18 mouse cellular contexts compared by ENCODE assay signal in the genomic region with DNA sequence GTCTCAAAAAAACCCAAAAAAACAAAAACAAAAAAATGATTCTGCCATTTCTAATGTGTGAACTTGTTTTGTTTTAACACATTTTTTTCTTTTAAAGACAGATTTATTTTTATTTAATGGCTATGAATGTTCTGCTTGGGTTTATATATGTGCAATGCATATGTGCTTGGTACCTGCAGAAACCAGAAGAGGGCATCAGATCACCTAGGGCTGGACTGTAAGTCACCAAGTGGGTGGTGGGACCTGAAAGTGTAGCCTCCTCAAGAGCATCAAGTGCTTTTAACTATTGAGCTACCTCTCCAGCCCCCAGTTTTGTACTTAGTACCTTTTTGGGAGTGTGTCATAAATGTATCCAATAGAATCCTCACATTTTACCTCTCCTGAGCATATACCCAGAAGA. TPM values are rescaled to one million over a fixed set of nuclear protein-coding genes. Genes with fewer than 3 reads are reported as not detected.
DNase-seq lines count a peak whose midpoint lies in the region; ATAC-seq and TF ChIP-seq lines count a peak whose summit lies in the region.
"Had no signal": no experiment of that assay in that cellular context is flagged by ENCODE, and none has a peak within 500 bp of the region (broad histone marks: within the 10 kb centered on the region; RNA-seq: fewer than 3 reads in every experiment).

No protein-coding gene starts in this region.

- no peak overlapping the region for H3K4me3 ChIP-seq in hindbrain, postnatal 0 days (ENCODE audit: low read length)
- H3K4me3 ChIP-seq in hindbrain, embryonic 14.5 days (replicated peaks; ENCODE audit: low read length) = no peak overlapping the region
- H3K4me3 ChIP-seq in thymus, adult 2 months (ENCODE audit: control insufficient read depth, insufficient read depth, low read length) = no peak overlapping the region
- H3K4me3 ChIP-seq: erythroblast, embryonic 14.5 days had no signal

- peak; percentile 13; the same call in 1 of the 2 replicates for TF ChIP-seq CTCF in hindbrain, postnatal 0 days (IDR thresholded peaks at IDR 0.05; ENCODE audit: low read depth)
- TF ChIP-seq CTCF in thymus, adult 2 months (IDR thresholded peaks at IDR 0.05; ENCODE audit: borderline replicate concordance, control insufficient read depth, extremely low read depth, insufficient read depth, low read length, poor library complexity) = no peak

- H3K4me1 ChIP-seq in hindbrain, postnatal 0 days (ENCODE audit: insufficient read depth, low read length) = no peaks in the 10 kb centered on the region
- no peaks in the 10 kb centered on the region for H3K4me1 ChIP-seq in hindbrain, embryonic 14.5 days (replicated peaks; ENCODE audit: control insufficient read depth, insufficient read depth, low read length)
- H3K4me1 ChIP-seq in thymus, adult 2 months (replicated peaks; ENCODE audit: control insufficient read depth, insufficient read depth, low read length) = no peaks in the 10 kb centered on the region

- ATAC-seq in hindbrain, postnatal 0 days = no peak
- ATAC-seq in hindbrain, embryonic 14.5 days (ENCODE audit: low FRiP score) = no peak

- TF ChIP-seq POLR2A in thymus, adult 2 months (IDR thresholded peaks at IDR 0.05; ENCODE audit: control insufficient read depth, extremely low read depth, insufficient read depth, low read length, poor library complexity) = no peak

- no peak overlapping the region for H3K27ac ChIP-seq in hindbrain, postnatal 0 days
- no peak overlapping the region for H3K27ac ChIP-seq in hindbrain, embryonic 14.5 days
- no peak overlapping the region for H3K27ac ChIP-seq in thymus, adult 2 months (ENCODE audit: control insufficient read depth, insufficient read depth, low read length)

- H3K9me3 ChIP-seq in hindbrain, postnatal 0 days (ENCODE audit: low read length) = no peaks in the 10 kb centered on the region
- no peaks in the 10 kb centered on the region for H3K9me3 ChIP-seq in hindbrain, embryonic 14.5 days (ENCODE audit: control insufficient read depth, low read length)

- H3K9ac ChIP-seq in hindbrain, postnatal 0 days (replicated peaks; ENCODE audit: low read length) = no peak overlapping the region
- H3K9ac ChIP-seq in hindbrain, embryonic 14.5 days = no peak overlapping the region

- no peaks in the 10 kb centered on the region for H3K27me3 ChIP-seq in hindbrain, postnatal 0 days (ENCODE audit: insufficient read depth, low read length)
- no peaks in the 10 kb centered on the region for H3K27me3 ChIP-seq in hindbrain, embryonic 14.5 days (ENCODE audit: control insufficient read depth, insufficient read depth, low read length)
- H3K27me3 ChIP-seq in thymus, adult 2 months (ENCODE audit: control insufficient read depth, insufficient read depth, low read length) = no peaks in the 10 kb centered on the region

- no peak overlapping the region for H3K4me2 ChIP-seq in hindbrain, postnatal 0 days (ENCODE audit: low read depth, low read length)
- H3K4me2 ChIP-seq in hindbrain, embryonic 14.5 days (replicated peaks) = no peak overlapping the region

- peaks cover 6% of the 10 kb centered on the region; the same call in 1 of the 2 replicates for H3K36me3 ChIP-seq in hindbrain, postnatal 0 days (ENCODE audit: insufficient read depth, low read length)
- H3K36me3 ChIP-seq in hindbrain, embryonic 14.5 days (replicated peaks; ENCODE audit: control insufficient read depth, insufficient read depth) = peaks cover 8% of the 10 kb centered on the region; the same call in 1 of the 2 replicates
- H3K36me3 ChIP-seq in thymus, adult 2 months (ENCODE audit: control insufficient read depth, insufficient read depth, low read length) = peaks cover 5% of the 10 kb centered on the region

- no peak for DNase-seq in hindbrain, postnatal 0 days (ENCODE audit: low spot score)
- DNase-seq in hindbrain, embryonic 14.5 days (ENCODE audit: low spot score) = no peak
- DNase-seq in thymus, adult 2 months = peak; percentile 31
- DNase-seq in thymus, adult 18-20 months = no peak
- peak; percentile 53 for DNase-seq in induced T-regulatory cell, adult 2 months (ENCODE audit: low read depth)
- DNase-seq in retina, postnatal 1 day = no peak
- DNase-seq in adrenal gland, postnatal 36 days = no peak
- DNase-seq: adrenal gland, postnatal 25 days; cerebellum, adult 11-12 months; heart, adult 11 months; kidney, adult 11 months; liver; lung, postnatal 36 days; right cerebral cortex, postnatal 25 days had no signal

RNA-seq across cellular contexts. Expression of a gene that starts 4.9 kb away (rescaled TPM):
- not detected in 2 replicates for total RNA-seq in hindbrain, postnatal 0 days (2014; rRNA removed)
- polyA plus RNA-seq in hindbrain, postnatal 0 days (2015; fragmentation: Nextera tagmentation; extraction: Ambion mirVana) = 0.20 and 0.67 TPM in 2 replicates
- 0.26 and 0.31 TPM in 2 replicates for polyA plus RNA-seq in hindbrain, embryonic 14.5 days (2014; fragmentation: Nextera tagmentation; extraction: Ambion mirVana)
- 0.37 and 0.84 TPM in 2 replicates for polyA plus RNA-seq in thymus, adult 2 months (2012; rRNA removed)
- total RNA-seq in adrenal gland, postnatal 36 days (2021) = not detected
- total RNA-seq: heart, postnatal 25 days had no signal

RNA-seq across cellular contexts. Expression of a gene that starts 18.2 kb away (rescaled TPM):
- total RNA-seq in hindbrain, postnatal 0 days (2014; rRNA removed) = 1.1 and 1.9 TPM in 2 replicates
- 0.24 TPM in 1 of 2 replicates, not detected in the other for polyA plus RNA-seq in hindbrain, postnatal 0 days (2015; fragmentation: Nextera tagmentation; extraction: Ambion mirVana)
- 0.54 TPM in 1 of 2 replicates, not detected in the other for polyA plus RNA-seq in hindbrain, embryonic 14.5 days (2014; fragmentation: Nextera tagmentation; extraction: Ambion mirVana)
- 1.2 and 2.7 TPM in 2 replicates for polyA plus RNA-seq in thymus, adult 2 months (2012; rRNA removed)
- under 1 TPM; 0.13 to 0.30 TPM for total RNA-seq in adrenal gland, postnatal 36 days (2021)
- total RNA-seq: heart, postnatal 25 days; neutrophil, adult 5-6 weeks had no signal
- polyA plus RNA-seq: large intestine, adult 2 months had no signal

RNA-seq across cellular contexts. Expression of a gene that starts 18.2 kb away (rescaled TPM):
- 16.1 and 25.8 TPM in 2 replicates for total RNA-seq in hindbrain, postnatal 0 days (2014; rRNA removed)
- polyA plus RNA-seq in hindbrain, postnatal 0 days (2015; fragmentation: Nextera tagmentation; extraction: Ambion mirVana) = 16.4 and 20.1 TPM in 2 replicates
- 20.4 and 25.2 TPM in 2 replicates for polyA plus RNA-seq in hindbrain, embryonic 14.5 days (2014; fragmentation: Nextera tagmentation; extraction: Ambion mirVana)
- 24.0 and 24.4 TPM in 2 replicates for polyA plus RNA-seq in thymus, adult 2 months (2012; rRNA removed)
- 10 to 100 TPM; 17.4 to 20.3 TPM for total RNA-seq in adrenal gland, postnatal 36 days (2021)

RNA-seq across cellular contexts. Expression of a gene that starts 18.3 kb away (rescaled TPM):
- 3.0 and 7.9 TPM in 2 replicates for total RNA-seq in hindbrain, postnatal 0 days (2014; rRNA removed)
- polyA plus RNA-seq in hindbrain, postnatal 0 days (2015; fragmentation: Nextera tagmentation; extraction: Ambion mirVana) = 15.4 and 19.1 TPM in 2 replicates
- polyA plus RNA-seq in hindbrain, embryonic 14.5 days (2014; fragmentation: Nextera tagmentation; extraction: Ambion mirVana) = 18.5 and 18.8 TPM in 2 replicates
- 38.1 and 44.3 TPM in 2 replicates for polyA plus RNA-seq in thymus, adult 2 months (2012; rRNA removed)
- total RNA-seq in adrenal gland, postnatal 36 days (2021) = 10 to 100 TPM; 15.1 to 15.8 TPM

RNA-seq across cellular contexts. Expression of a gene that starts 32.0 kb away (rescaled TPM):
- 0.31 and 4.3 TPM in 2 replicates for total RNA-seq in hindbrain, postnatal 0 days (2014; rRNA removed)
- polyA plus RNA-seq in hindbrain, postnatal 0 days (2015; fragmentation: Nextera tagmentation; extraction: Ambion mirVana) = 0.40 and 0.53 TPM in 2 replicates
- polyA plus RNA-seq in hindbrain, embryonic 14.5 days (2014; fragmentation: Nextera tagmentation; extraction: Ambion mirVana) = 0.17 and 0.84 TPM in 2 replicates
- 60.4 and 68.3 TPM in 2 replicates for polyA plus RNA-seq in thymus, adult 2 months (2012; rRNA removed)
- 1 to 10 TPM; 1.4 to 1.7 TPM for total RNA-seq in adrenal gland, postnatal 36 days (2021)
- polyA plus RNA-seq: erythroblast, embryonic 14.5 days had no signal

Comparison
In these comparisons a context has a peak if more than half of its experiments do, and no peak if none do; other contexts are left out.
1. DNase-seq: peak in thymus, adult 2 months (single experiment) and induced T-regulatory cell, adult 2 months (single experiment); none in hindbrain, postnatal 0 days (single experiment), hindbrain, embryonic 14.5 days (single experiment), thymus, adult 18-20 months (0 of 2), retina, postnatal 1 day (single experiment) and adrenal gland, postnatal 36 days (0 of 2).